9 mouse cellular contexts compared by ENCODE assay signal in the genomic region with DNA sequence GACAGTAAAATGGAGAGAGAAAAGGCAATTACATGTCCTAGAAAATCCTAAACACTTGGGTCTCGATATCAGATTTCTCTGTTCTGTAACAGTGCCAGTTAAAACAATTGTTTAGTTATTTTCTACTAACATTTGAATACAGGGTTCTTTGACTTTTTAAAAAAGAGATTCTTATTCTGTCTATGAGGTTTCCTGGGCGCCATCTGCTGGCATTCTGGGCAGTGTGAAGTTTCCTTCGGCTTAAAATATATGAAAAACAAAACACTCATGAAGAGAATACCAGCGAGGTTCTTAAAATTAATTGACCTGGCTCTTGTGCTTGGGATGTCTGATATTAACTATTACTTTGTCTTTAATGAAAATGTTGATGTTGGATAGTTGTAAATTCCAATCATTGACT. TPM values are rescaled to one million over a fixed set of nuclear protein-coding genes. Genes with fewer than 3 reads are reported as not detected.
DNase-seq lines count a peak whose midpoint lies in the region; ATAC-seq and TF ChIP-seq lines count a peak whose summit lies in the region.
"Had no signal": no experiment of that assay in that cellular context is flagged by ENCODE, and none has a peak within 500 bp of the region (broad histone marks: within the 10 kb centered on the region; RNA-seq: fewer than 3 reads in every experiment).

No protein-coding gene starts in this region.

- no peak for ATAC-seq in megakaryocyte, adult 5-6 weeks (ENCODE audit: poor library complexity, severe bottlenecking)

- DNase-seq in cerebellum, adult 8-10 months, result peak; percentile 39
- no peak for DNase-seq in cerebellum, adult 11 months
- DNase-seq in kidney, postnatal 10 days, result peak; percentile 61
- no peak for DNase-seq in kidney, adult 11 months
- DNase-seq in kidney, postnatal 4 days, result peak; percentile 60 to 61
- DNase-seq in thymus, postnatal 4 days, result peak; percentile 46

- H3K4me3 ChIP-seq in E14TG2a.4 (replicated peaks; ENCODE audit: low read length), result no peak overlapping the region
- H3K4me3 ChIP-seq: myocyte had no signal

- peaks cover 8% of the 10 kb centered on the region for H3K4me1 ChIP-seq in E14TG2a.4 (replicated peaks; ENCODE audit: low read depth, low read length)

- H3K9me3 ChIP-seq in E14TG2a.4 (ENCODE audit: low read length), result no peaks in the 10 kb centered on the region

- H3K27me3 ChIP-seq in E14TG2a.4 (ENCODE audit: insufficient read depth, low read length), result no peaks in the 10 kb centered on the region

- H3K36me3 ChIP-seq in E14TG2a.4 (ENCODE audit: insufficient read depth, low read length), result peaks cover 55% of the 10 kb centered on the region

- TF ChIP-seq CTCF in E14TG2a.4 (conservative IDR thresholded peaks at IDR 0.05; ENCODE audit: low read length), result 0 out of 2 replicates have a peak, but pooled peaks have one; percentile 3

RNA-seq across cellular contexts. Expression of a gene that starts 1.4 kb away (rescaled TPM):
- total RNA-seq in megakaryocyte, adult 5-6 weeks (2015), result 35.9 and 57.9 TPM in 2 replicates
- not detected in 2 replicates for total RNA-seq in megakaryocyte, adult 5-6 weeks (2017)

RNA-seq across cellular contexts. Expression of a gene that starts 4.2 kb away (rescaled TPM):
- total RNA-seq in megakaryocyte, adult 5-6 weeks (2015), result 6.1 and 8.5 TPM in 2 replicates
- 3.2 and 4.3 TPM in 2 replicates for total RNA-seq in megakaryocyte, adult 5-6 weeks (2017)

RNA-seq across cellular contexts. Expression of a gene that starts 4.3 kb away (rescaled TPM):
- total RNA-seq in megakaryocyte, adult 5-6 weeks (2015), result 8.2 and 9.1 TPM in 2 replicates
- total RNA-seq in megakaryocyte, adult 5-6 weeks (2017), result 15.7 and 18.2 TPM in 2 replicates

RNA-seq across cellular contexts. Expression of a gene that starts 4.3 kb away (rescaled TPM):
- 22.0 and 25.6 TPM in 2 replicates for total RNA-seq in megakaryocyte, adult 5-6 weeks (2015)
- total RNA-seq in megakaryocyte, adult 5-6 weeks (2017), result 4.8 and 5.9 TPM in 2 replicates

Comparison
In these comparisons a context has a peak if more than half of its experiments do, and no peak if none do; other contexts are left out.
1. DNase-seq: peak in cerebellum, adult 8-10 months (single experiment), kidney, postnatal 10 days (single experiment), kidney, postnatal 4 days (2 of 2) and thymus, postnatal 4 days (single experiment); none in cerebellum, adult 11 months (single experiment) and kidney, adult 11 months (single experiment).